Mouse (Mus musculus) stomach, postnatal 0 days (tissue): Measurements from ENCODE around the gene Fam124b.

Experiments
- CTCF ChIP-seq: IDR thresholded peaks from 2 replicates; pipeline ENCODE4 v1.5.1; 2016; ENCODE audit warnings: antibody characterized with exemption, low read depth, mild to moderate bottlenecking, moderate library complexity
- EP300 ChIP-seq: optimal IDR thresholded peaks from 2 replicates; pipeline ENCODE3; 2016; ENCODE audit warnings: antibody characterized with exemption

- TF ChIP-seq CTCF: no peak
- TF ChIP-seq EP300: no peak
These were observed 23.3 kb upstream of the Fam124b start for GRCm38 (mm10) chr1:80241579-80241978.
